Mouse (Mus musculus) midbrain, embryonic 10.5 days (tissue): ENCODE measurements at regions not wholly inside any gene's neighbourhood (a gene's known extent, or its start where the extent isn't known, plus 50 kb on each side); places are given as distances from the start of the nearest gene placed in this dataset.

Source experiments
- DNase-seq: peaks from one replicate; pipeline ENCODE4 v3.0.0-alpha.2; 2017; ENCODE audit warnings: low spot score
- H3K27ac ChIP-seq: fragments of 300-500 bp; sonication (generic); replicated peaks from 2 replicates; pipeline ENCODE4 v1.5.1; 2016; ENCODE audit warnings: mild to moderate bottlenecking
- H3K27me3 ChIP-seq: fragments of 300-500 bp; sonication (generic); 2 replicates; pipeline ENCODE4 v1.6.1; 2016; ENCODE audit warnings: low read depth, mild to moderate bottlenecking; ENCODE audit not compliant: poor library complexity, severe bottlenecking
- H3K36me3 ChIP-seq: fragments of 300-500 bp; sonication (generic); 2 replicates; pipeline ENCODE4 v1.6.1; 2016; ENCODE audit warnings: mild to moderate bottlenecking, moderate library complexity
- H3K4me1 ChIP-seq: fragments of 300-500 bp; sonication (generic); 2 replicates; pipeline ENCODE4 v1.6.1; 2016
- H3K4me3 ChIP-seq: fragments of 300-500 bp; sonication (generic); 2 replicates; pipeline ENCODE4 v1.5.1; 2016; ENCODE audit warnings: mild to moderate bottlenecking, moderate library complexity
- H3K9me3 ChIP-seq: fragments of 300-500 bp; sonication (generic); replicated peaks from 2 replicates; pipeline ENCODE4 v1.6.1; 2016; ENCODE audit warnings: mild to moderate bottlenecking
- WGBS: fragments of 180-500 bp; shearing (Covaris S2); methylation state at CpG from one replicate; pipeline ENCODE4 v1.1.7; 2016; 5-methylcytosine and 5-hydroxymethylcytosine counted together

DNA sequence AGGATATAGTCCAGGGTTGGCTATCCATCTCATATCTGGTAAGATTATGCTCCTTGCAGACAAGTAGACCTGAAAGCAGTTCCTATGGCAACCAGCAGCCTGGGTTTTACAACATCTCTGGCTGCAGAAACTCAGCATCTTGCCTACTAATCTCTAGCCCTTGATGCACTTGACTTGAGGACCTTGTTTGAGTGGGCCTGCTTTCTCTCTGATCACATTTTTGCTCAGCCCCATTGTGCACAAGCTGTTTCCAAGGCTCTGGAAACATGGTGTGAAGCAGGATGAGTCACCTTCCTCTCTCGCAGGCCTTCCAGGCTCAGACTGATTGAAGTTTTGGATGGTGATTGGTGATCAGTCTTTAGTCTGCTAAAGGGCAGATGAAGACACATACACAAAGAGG, 224.4 kb upstream of the Eef2kmt start:
- WGBS = 90% methylated on average over 1 of the region's 1 CpGs
- peaks cover 3% of the 10 kb centered on the region for H3K4me1 ChIP-seq
- DNase-seq = no peak
- no peaks in the 10 kb centered on the region for H3K36me3 ChIP-seq
- H3K27ac ChIP-seq = no peak overlapping the region
- H3K27me3 ChIP-seq = no peaks in the 10 kb centered on the region
- no peaks in the 10 kb centered on the region for H3K9me3 ChIP-seq
- H3K4me3 ChIP-seq = no peak overlapping the region

DNA sequence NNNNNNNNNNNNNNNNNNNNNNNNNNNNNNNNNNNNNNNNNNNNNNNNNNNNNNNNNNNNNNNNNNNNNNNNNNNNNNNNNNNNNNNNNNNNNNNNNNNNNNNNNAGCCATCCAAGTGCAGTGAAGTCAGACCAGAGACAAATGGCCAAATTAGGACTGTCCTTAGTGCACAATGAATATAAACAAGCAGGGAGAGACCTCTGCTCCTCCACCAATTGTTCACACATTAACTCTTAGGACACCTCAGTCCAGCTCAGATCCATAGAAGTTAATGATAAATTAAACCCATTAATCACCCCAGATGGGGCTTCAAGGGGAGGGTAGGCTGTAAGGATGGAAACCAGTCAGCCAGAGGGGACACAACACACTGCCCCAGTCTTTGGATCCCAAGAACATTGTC, 223.2 kb upstream of the Eef2kmt start:
- H3K27ac ChIP-seq = no peak overlapping the region
- no peaks in the 10 kb centered on the region for H3K36me3 ChIP-seq
- no peaks in the 10 kb centered on the region for H3K27me3 ChIP-seq
- no peak for DNase-seq
- no peaks in the 10 kb centered on the region for H3K9me3 ChIP-seq
- H3K4me3 ChIP-seq = no peak overlapping the region
- peaks cover 14% of the 10 kb centered on the region for H3K4me1 ChIP-seq

GRCm38 (mm10) chr16:5471321-5471720, 215.5 kb upstream of the Eef2kmt start:
- no peak overlapping the region for H3K27ac ChIP-seq
- H3K27me3 ChIP-seq = peaks cover 22% of the 10 kb centered on the region
- no peaks in the 10 kb centered on the region for H3K9me3 ChIP-seq
- peaks cover 33% of the 10 kb centered on the region for H3K4me1 ChIP-seq
- WGBS = 17% methylated on average over 5 of the region's 5 CpGs
- H3K36me3 ChIP-seq = no peaks in the 10 kb centered on the region
- H3K4me3 ChIP-seq = no peak overlapping the region
- DNase-seq = peak; percentile 53

- WGBS = 6% methylated on average over 3 of the region's 3 CpGs
- Histone ChIP-seq H3K9me3 (no peaks in the 10 kb centered on the region), H3K27ac (no peak overlapping the region), H3K4me1 (peaks cover 13% of the 10 kb centered on the region; the same call in 1 of the 2 replicates), H3K4me3 (no peak overlapping the region), H3K36me3 (no peaks in the 10 kb centered on the region), H3K27me3 (peaks cover 29% of the 10 kb centered on the region)
- peak; percentile 51 for DNase-seq
Measured at GRCm38 (mm10) chr16:5467587-5467986, 211.8 kb upstream of the Eef2kmt start.

- H3K4me1 ChIP-seq = peaks cover 13% of the 10 kb centered on the region; the same call in 1 of the 2 replicates
- H3K9me3 ChIP-seq = no peaks in the 10 kb centered on the region
- 0 out of 2 replicates have a peak overlapping the region, but pooled peaks have one; percentile 18 for H3K27ac ChIP-seq
- no peak for DNase-seq
- H3K4me3 ChIP-seq = no peak overlapping the region
- H3K36me3 ChIP-seq = no peaks in the 10 kb centered on the region
- WGBS = 51% methylated on average over 2 of the region's 2 CpGs
- peaks cover 34% of the 10 kb centered on the region for H3K27me3 ChIP-seq
Measured at GRCm38 (mm10) chr16:5466760-5467159, 211.0 kb upstream of the Eef2kmt start.

- peaks cover 54% of the 10 kb centered on the region for H3K4me1 ChIP-seq
- peak overlapping the region; percentile 77 for H3K27ac ChIP-seq
- H3K9me3 ChIP-seq = no peaks in the 10 kb centered on the region
- no peak overlapping the region for H3K4me3 ChIP-seq
- DNase-seq = peak; percentile 68
- peaks cover 82% of the 10 kb centered on the region for H3K27me3 ChIP-seq
- H3K36me3 ChIP-seq = no peaks in the 10 kb centered on the region
- WGBS = 10% methylated on average over 5 of the region's 5 CpGs
Measured at GRCm38 (mm10) chr16:5455352-5455965, 199.7 kb upstream of the Eef2kmt start.

DNA sequence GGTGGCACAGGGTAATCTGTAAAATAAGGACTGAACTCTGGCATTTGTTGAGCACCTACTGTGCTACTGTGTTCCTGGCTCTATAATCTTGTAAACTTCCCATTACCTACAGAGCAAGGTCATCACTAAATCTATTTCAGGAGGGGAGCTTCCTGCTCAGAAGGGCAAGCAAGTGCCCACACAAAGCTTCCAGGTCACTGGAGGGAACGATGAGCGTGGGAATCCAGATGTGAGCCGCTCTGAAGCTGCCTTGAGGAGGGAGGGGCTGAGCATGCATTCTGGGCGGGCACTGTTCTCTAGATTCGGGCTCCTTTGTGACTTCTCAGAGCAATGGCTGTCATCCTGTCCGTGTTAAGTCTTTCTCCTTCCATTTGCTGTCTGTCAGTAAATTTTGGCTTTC, 198.5 kb upstream of the Eef2kmt start:
- peak; percentile 47 for DNase-seq
- peaks cover 51% of the 10 kb centered on the region for H3K4me1 ChIP-seq
- no peaks in the 10 kb centered on the region for H3K9me3 ChIP-seq
- peaks cover 81% of the 10 kb centered on the region for H3K27me3 ChIP-seq
- 15% methylated on average over 6 of the region's 6 CpGs for WGBS
- H3K4me3 ChIP-seq = no peak overlapping the region
- no peaks in the 10 kb centered on the region for H3K36me3 ChIP-seq
- H3K27ac ChIP-seq = peak overlapping the region; percentile 77

GRCm38 (mm10) chr16:5452971-5453370, 197.2 kb upstream of the Eef2kmt start:
- Histone ChIP-seq H3K27me3 (peaks cover 73% of the 10 kb centered on the region), H3K4me1 (peaks cover 49% of the 10 kb centered on the region), H3K27ac (peak overlapping the region; percentile 43), H3K36me3 (no peaks in the 10 kb centered on the region), H3K4me3 (no peak overlapping the region), H3K9me3 (no peaks in the 10 kb centered on the region)
- 77% methylated on average over 6 of the region's 6 CpGs for WGBS
- no peak for DNase-seq

- H3K4me3 ChIP-seq = no peak overlapping the region
- DNase-seq = no peak
- peaks cover 11% of the 10 kb centered on the region for H3K4me1 ChIP-seq
- no peaks in the 10 kb centered on the region for H3K36me3 ChIP-seq
- peaks cover 56% of the 10 kb centered on the region for H3K27me3 ChIP-seq
- no peak overlapping the region for H3K27ac ChIP-seq
- no peaks in the 10 kb centered on the region for H3K9me3 ChIP-seq
- 82% methylated on average over 6 of the region's 6 CpGs for WGBS
Measured at GRCm38 (mm10) chr16:5445776-5446175, 190.0 kb upstream of the Eef2kmt start.

- no peaks in the 10 kb centered on the region for H3K9me3 ChIP-seq
- H3K27ac ChIP-seq = no peak overlapping the region
- WGBS = 50% methylated on average over 2 of the region's 2 CpGs
- no peak for DNase-seq
- H3K4me3 ChIP-seq = no peak overlapping the region
- peaks cover 46% of the 10 kb centered on the region for H3K27me3 ChIP-seq
- peaks cover 11% of the 10 kb centered on the region for H3K4me1 ChIP-seq
- no peaks in the 10 kb centered on the region for H3K36me3 ChIP-seq
Measured at GRCm38 (mm10) chr16:5444785-5445184, 189.0 kb upstream of the Eef2kmt start.

DNA sequence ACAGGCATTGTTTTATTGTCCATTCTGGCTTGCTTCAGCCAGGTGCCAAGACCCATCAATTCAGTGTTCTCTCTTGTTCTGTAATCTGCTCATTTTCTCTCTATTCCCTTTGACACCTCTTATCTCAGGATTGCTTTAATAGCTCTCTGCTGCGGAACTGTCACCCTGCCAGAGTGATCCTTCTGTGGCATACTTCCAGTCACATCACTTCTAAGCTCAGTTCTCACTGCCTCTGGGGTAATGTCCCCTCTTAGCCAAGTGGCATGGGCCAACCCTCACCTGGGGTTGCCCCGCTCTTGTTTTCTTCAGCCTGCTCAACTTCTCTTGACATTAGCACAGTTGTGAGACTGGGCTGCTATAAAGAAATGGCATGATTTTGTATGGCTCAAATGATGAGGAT, 183.9 kb upstream of the Eef2kmt start:
- Histone ChIP-seq H3K27me3 (peaks cover 18% of the 10 kb centered on the region), H3K36me3 (no peaks in the 10 kb centered on the region), H3K4me3 (no peak overlapping the region), H3K9me3 (no peaks in the 10 kb centered on the region), H3K27ac (no peak overlapping the region), H3K4me1 (peaks cover 11% of the 10 kb centered on the region)
- DNase-seq = no peak
- 88% methylated on average over 2 of the region's 2 CpGs for WGBS

DNA sequence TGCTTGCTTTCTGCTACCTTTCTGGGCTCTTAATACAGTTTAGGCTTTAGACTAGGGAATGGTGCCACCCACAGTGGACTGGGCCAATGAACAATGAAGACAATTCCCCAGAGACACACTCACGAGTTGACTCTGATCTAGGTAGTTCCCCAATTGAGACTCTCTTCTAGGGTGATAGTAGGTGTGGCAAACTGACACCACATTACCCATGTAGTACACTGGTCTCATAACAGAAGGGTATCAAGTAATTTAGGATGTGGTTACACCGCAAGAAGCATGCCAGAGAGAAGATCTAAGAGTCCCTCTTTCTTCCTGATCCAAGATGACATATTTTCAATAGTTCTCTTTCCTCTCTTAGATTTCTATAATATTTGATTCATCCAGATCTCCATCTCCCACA, 182.6 kb upstream of the Eef2kmt start:
- peaks cover 18% of the 10 kb centered on the region for H3K27me3 ChIP-seq
- H3K9me3 ChIP-seq = no peaks in the 10 kb centered on the region
- H3K4me3 ChIP-seq = no peak overlapping the region
- WGBS = 91% methylated on average over 2 of the region's 2 CpGs
- DNase-seq = no peak
- peaks cover 4% of the 10 kb centered on the region for H3K4me1 ChIP-seq
- no peaks in the 10 kb centered on the region for H3K36me3 ChIP-seq
- H3K27ac ChIP-seq = no peak overlapping the region

DNA sequence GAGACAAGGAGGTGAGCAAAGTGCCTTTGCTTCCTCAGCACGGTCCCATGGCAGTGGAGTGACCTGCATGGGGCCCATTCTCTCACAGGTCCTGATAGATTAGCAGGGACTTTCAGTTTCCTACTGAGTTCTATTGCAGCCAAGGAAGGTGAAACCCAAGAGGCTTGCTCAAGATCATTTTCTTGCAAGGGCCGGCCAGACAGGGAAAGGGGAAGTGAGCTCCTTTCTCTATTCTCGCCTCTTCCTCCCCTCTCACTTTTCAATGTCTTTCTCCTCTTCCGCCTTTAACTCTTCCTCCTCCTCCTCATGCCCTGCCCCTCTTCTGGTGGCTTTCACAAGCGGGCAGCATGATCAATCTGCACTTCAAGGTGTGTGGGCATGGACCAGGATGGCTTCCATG, 175.9 kb upstream of the Eef2kmt start:
- 84% methylated on average over 5 of the region's 5 CpGs for WGBS
- H3K27me3 ChIP-seq = no peaks in the 10 kb centered on the region
- H3K4me1 ChIP-seq = no peaks in the 10 kb centered on the region
- no peak overlapping the region for H3K27ac ChIP-seq
- no peak for DNase-seq
- no peaks in the 10 kb centered on the region for H3K9me3 ChIP-seq
- no peak overlapping the region for H3K4me3 ChIP-seq
- no peaks in the 10 kb centered on the region for H3K36me3 ChIP-seq

- DNase-seq = no peak
- Histone ChIP-seq H3K9me3 (no peaks in the 10 kb centered on the region), H3K27me3 (no peaks in the 10 kb centered on the region), H3K4me3 (no peak overlapping the region), H3K4me1 (no peaks in the 10 kb centered on the region), H3K27ac (no peak overlapping the region), H3K36me3 (no peaks in the 10 kb centered on the region)
- WGBS = 91% methylated on average over 3 of the region's 3 CpGs
Measured at GRCm38 (mm10) chr16:5431111-5431510, 175.3 kb upstream of the Eef2kmt start.
